Mouse (Mus musculus): ENCODE results near the gene Fam49a. TPM values are rescaled to one million over a fixed set of nuclear protein-coding genes. Genes with fewer than 3 reads are reported as not detected.
"Not testable (repeated sequence)": the region's sequence is repeated elsewhere in the genome, so short reads cannot be mapped to it uniquely, and the experiment has no call there.

Fam49a gene
- total RNA-seq, 2 experiments from 2014 or later = 11.7 to 17.2 TPM

DNA sequence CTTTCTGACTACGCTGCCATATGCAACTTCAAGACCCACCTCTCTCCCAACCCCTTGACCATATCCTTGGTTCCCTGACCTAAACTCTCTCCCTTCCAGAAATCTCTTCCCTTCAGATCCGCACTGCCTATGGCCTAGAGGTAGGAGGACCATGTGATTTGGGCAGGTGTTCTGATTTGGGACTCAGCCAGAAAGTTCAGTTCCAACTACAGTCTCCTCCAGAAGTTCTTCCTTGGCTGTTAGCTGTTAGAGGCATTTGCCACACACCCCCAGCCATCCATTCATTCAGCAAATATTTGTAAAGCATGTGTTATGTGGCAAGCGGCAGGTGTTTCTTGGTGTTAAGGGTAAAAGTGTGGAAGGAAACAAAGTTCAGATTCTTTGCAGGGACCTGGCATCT is 44.3 kb downstream of the Fam49a start:
- no peak for DNase-seq
- intact Hi-C loops (cut with DNase I) = no loop called here

DNA sequence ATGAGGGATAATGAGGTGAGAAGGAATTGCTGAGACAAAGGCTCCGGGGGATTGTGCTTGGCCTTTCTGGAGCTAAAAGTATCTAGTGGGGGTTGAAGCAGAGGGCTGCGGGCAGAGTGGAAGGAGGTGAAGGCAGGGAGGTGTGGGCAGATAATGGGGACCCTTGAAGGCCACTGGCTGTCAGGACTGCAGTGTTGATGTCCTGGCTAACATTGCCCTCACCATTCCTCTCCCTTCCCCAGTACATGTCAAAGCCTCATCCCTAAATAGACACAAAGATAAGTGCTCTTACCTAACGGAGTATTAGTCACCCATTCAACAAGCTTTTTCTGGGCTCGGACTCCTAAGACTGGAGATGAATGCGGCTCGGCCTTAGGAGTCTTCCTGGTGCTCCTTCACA is 44.9 kb downstream of the Fam49a start:
- intact Hi-C loops (cut with DNase I) = no loop called here
- DNase-seq = no peak

DNA sequence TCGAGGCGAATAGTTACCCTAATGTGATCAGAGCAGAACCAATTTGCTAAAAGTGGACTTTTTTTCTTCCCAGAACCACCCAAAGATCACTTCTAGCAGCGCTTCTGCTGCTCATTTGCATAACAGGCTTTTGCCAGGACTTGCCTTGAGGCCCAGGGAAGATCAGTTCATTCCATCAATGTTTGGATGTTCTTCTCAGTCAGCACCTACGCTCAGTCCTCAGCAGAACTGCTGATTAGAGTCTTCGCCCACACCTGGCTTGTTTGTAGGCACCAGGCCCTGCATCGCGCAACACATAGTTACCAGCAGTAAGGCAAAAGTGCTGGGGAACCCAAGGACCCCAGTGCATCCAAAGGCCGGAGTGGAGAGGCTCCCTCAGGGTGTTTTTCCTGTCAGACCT is 45.3 kb downstream of the Fam49a start:
- intact Hi-C loops (cut with DNase I) = no loop called here
- no peak for DNase-seq

DNA sequence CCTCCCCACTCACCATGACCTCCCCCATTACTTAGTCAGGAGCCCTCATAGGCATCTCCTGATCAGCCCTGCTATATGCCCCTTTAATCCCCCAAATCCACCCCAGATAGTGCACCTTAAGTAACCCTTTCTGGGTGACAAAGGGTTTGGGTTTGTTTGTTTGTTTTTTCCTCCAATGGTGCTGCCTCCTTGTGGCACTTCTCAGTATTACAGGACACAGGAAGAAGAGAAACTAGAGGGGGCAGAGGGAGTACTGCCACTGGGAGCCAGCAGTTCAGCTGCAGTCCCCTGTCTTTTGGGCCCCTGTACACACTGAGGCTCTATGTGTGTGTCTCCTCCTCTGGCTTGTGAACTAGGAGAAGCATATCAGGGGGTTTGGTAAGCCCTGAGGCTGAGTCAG is 51.5 kb downstream of the Fam49a start:
- peak in 1 of 2 experiments; percentile 40 for DNase-seq
- intact Hi-C loops (cut with DNase I) = loop anchor here (5.0 to 10.0 kb wide), 2 partner anchors 51 to 999 kb away; partner anchors contain the start of gene Fam49a

DNA sequence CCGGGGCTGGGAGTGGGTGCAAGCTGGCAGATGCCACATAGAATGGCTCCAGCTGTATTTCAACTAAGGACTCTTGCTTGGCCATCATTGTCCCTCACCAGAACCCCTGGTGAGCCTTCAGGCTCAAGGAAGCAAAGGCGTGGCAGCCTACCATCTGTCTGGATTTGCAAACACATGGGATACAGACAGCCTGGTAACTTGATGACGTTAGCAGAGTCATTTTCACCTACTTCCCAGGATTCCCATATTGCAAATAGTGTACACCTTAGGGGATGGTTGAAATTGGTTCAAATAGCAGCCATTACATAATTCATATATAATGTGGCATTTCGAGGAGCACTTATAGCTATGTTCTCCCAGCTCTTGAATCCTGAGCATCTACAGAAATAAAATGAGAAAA is 52.0 kb downstream of the Fam49a start:
- intact Hi-C loops (cut with DNase I) = loop anchor here (5.0 to 10.0 kb wide), 2 partner anchors 52 to 999 kb away; partner anchors contain the start of gene Fam49a

GRCm38 (mm10) chr12:12314326-12314725 is 52.4 kb downstream of the Fam49a start:
- intact Hi-C loops (cut with DNase I) = loop anchor here (5.0 to 10.0 kb wide), 2 partner anchors 52 to 1000 kb away; partner anchors contain the start of gene Fam49a
- DNase-seq = no peak

More for the DNA sequence above, 52.0 kb downstream of the Fam49a start:
- no peak for DNase-seq

DNA sequence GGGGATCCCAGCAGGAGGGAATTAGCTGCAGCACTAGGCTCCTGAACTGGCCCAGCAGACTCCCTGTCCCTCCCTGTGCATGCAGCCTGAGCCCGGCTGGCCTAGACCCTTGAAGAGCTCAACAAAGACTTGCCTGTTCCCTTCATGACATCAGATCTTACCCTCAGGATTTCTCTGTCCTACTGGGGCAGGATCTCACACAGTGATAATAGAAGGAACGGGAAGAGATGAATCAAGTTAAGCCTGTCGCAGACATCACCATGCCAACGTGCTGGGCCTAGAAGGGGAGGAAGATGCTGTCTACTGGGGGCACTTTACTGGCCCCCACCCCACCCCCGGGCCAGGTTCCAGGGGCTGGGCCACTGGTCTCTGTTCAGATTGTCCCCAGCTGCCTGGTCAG is 53.1 kb downstream of the Fam49a start:
- peak; percentile 53 to 55 for DNase-seq

DNA sequence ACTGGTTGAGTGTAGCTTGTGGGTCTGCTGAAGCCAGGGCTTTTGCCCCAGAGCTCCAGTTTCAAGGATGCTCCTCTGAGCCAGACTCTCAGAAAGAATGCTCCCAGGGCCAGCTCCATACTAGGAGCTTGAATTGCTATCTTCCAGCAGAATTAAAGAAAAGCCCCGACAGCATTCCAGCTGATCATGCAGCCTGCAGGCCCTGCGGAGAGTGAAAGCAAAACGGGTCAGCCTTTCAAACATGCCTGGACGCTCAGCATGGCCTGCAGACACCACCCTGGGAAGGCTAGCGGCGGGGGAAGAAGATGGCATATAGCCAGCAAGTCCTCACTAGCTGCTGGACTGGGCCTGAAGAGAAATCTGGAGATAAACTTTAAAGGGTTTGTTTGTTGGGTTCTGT is 55.0 kb downstream of the Fam49a start:
- peak; percentile 34 to 44 for DNase-seq
- intact Hi-C loops (cut with DNase I) = loop anchor here (10.0 kb wide), 1 partner anchor 1002 kb away; no protein-coding TSS in a partner anchor

More for the DNA sequence above, 53.1 kb downstream of the Fam49a start:
- intact Hi-C loops (cut with DNase I) = loop anchor here (10.0 kb wide), 1 partner anchor 1000 kb away; no protein-coding TSS in a partner anchor

- intact Hi-C loops (cut with DNase I) = loop anchor here (1.0 to 10.0 kb wide), 2 partner anchors 141 to 1003 kb away; no protein-coding TSS in a partner anchor
- DNase-seq = no peak
Measured at GRCm38 (mm10) chr12:12317606-12318005, 55.7 kb downstream of the Fam49a start.

DNA sequence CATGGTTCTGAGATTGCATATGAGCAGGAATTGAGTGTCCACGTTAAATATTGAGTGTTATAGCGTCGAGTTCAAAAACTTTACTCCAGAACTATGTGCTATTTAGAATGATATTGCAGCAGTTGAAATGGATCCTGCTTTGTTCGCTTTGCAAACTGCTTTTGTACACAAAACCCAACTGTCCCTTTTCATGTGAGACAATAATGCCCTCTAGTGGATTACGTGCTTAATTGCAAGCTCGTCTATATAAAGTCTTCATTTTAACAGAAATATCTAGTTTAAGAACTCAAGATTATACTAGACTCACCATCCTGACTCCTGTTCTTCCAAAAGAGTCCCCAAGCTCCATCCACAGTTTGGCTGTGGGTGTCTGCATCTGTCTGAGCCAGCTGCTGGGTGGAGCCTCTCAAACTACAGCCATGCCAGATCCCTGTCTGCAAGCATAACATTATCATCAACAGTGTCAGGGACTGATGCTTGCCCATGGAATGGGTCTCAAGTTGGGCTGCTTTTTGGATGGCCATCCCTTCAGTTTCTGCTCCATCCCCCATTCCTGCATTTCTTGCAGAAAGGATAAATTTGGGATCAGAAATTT is 56.3 kb downstream of the Fam49a start:
- intact Hi-C loops (cut with DNase I) = loop anchor here (1.0 to 10.0 kb wide), 2 partner anchors 142 to 1003 kb away; no protein-coding TSS in a partner anchor
- DNase-seq = no peak

DNA sequence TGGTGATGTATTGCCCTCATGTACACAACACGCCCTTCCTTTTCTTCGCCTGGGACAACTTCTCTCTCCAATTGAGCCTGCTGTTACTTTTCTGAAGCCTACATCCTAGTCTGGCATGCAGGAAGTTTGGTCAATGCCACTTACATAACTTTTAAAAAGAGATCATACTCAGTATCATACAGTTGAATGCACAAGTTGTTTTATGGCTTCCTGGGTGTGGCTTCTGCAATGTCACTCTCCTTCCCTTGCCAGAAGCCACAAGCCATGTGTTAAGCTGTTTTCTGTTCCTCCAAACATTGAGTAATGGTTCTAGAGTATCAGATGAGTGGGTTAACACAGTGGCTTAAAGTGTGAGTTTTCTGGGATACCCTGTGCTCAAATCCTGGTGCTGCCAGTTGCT is 58.8 kb downstream of the Fam49a start:
- intact Hi-C loops (cut with DNase I) = loop anchor here (5.0 to 10.0 kb wide), 3 partner anchors 92 to 897 kb away; partner anchors contain the start of gene Mycn
- no peak for DNase-seq

DNA sequence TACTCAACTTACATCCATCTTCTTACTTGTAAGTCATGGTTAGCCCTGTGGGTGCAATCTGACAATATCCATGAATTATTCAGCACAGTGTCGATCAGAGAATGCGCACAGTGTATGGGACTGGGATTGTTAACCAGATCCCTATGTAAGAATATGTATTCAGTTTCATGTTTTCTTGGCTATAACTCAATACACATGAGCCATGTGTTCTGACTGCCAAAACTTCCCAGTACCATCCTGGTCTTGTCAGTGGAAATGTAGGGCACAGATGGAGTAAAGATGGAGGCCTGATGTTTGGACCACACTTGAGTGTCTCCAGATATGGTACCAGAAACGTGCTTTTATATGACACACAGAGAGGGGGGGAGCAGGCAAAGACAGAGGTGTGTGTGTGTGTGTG is 59.2 kb downstream of the Fam49a start:
- no peak for DNase-seq
- intact Hi-C loops (cut with DNase I) = loop anchor here (5.0 to 10.0 kb wide), 3 partner anchors 91 to 896 kb away; partner anchors contain the start of gene Mycn

GRCm38 (mm10) chr12:12323084-12323483 is 61.1 kb downstream of the Fam49a start:
- DNase-seq = no peak
- intact Hi-C loops (cut with DNase I) = loop anchor here (1.0 to 10.0 kb wide), 4 partner anchors 73 to 894 kb away; partner anchors contain the start of gene Mycn

GRCm38 (mm10) chr12:12323616-12324223 is 61.8 kb downstream of the Fam49a start:
- intact Hi-C loops (cut with DNase I) = loop anchor here (1.0 to 10.0 kb wide), 4 partner anchors 73 to 894 kb away; partner anchors contain the start of gene Mycn
- peak; percentile 87 to 95 for DNase-seq

GRCm38 (mm10) chr12:12324266-12324665 is 62.3 kb downstream of the Fam49a start:
- intact Hi-C loops (cut with DNase I) = loop anchor here (5.0 to 10.0 kb wide), 3 partner anchors 88 to 893 kb away; partner anchors contain the start of gene Mycn
- not testable (repeated sequence) for DNase-seq

GRCm38 (mm10) chr12:12333526-12334310 is 71.8 kb downstream of the Fam49a start:
- intact Hi-C loops (cut with DNase I) = no loop called here
- no peak for DNase-seq

DNA sequence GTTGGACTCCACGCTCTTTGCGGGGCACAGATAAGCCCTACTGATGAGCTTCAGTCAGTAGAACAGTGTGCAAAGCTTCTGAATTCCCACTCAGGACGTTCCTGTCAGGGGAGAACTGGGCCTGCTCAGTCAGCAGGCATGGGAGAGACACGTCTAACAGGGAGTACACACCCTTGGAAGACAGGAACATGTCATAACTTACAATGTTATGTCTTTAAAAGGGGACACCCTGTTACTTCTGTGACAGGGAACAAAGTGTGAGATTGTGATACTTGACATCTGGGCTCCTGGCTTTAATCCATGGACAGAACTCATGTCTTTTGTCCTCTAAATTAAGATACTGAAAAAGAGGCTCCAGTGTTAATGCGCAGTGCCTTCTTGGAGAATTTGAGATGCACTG is 72.5 kb downstream of the Fam49a start:
- intact Hi-C loops (cut with DNase I) = no loop called here
- no peak for DNase-seq

DNA sequence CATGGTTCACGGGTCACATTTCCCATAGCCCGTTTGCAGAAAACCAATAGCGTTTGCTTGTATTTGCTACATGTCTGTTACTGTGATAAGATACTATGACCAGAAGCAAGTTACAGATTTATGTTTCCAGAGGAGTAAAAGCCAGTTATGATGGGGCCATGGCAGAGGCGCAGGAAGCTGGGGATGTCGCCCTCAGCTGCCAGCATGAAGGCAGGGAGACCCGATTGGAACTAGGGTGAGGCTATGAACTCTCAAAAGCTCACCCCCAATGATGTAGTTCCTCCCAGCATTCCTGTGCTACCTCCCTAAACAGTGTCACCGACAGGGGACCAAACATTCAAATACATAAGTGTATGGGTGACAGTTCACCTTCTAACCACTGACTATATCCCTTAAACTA is 73.6 kb downstream of the Fam49a start:
- DNase-seq = no peak
- intact Hi-C loops (cut with DNase I) = no loop called here

GRCm38 (mm10) chr12:12337378-12337777 is 75.4 kb downstream of the Fam49a start:
- DNase-seq = no peak
- intact Hi-C loops (cut with DNase I) = no loop called here

- intact Hi-C loops (cut with DNase I) = no loop called here
- DNase-seq = no peak
Measured at GRCm38 (mm10) chr12:12343320-12343719, 81.4 kb downstream of the Fam49a start.

DNA sequence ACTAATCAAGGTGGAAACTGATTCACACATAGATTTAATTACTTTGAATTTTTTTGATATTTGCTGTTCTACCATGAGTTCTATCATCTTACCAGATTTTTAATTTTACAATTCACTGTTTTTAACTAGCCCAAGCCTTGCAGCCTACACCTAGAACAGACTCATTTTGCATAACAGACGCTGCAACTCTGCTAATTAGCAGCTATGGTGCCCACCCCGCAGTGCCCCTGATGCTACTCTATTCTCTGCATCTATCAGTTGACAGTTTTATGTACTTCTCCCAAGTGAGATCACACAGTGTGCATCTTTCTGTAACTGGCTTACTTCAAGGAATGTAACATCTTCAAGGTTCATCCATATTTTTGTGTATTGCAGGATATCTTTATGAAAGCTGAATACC is 86.7 kb downstream of the Fam49a start:
- intact Hi-C loops (cut with DNase I) = no loop called here
- DNase-seq = no peak

All from heart, postnatal 14 days (tissue).